In the genomic region with DNA sequence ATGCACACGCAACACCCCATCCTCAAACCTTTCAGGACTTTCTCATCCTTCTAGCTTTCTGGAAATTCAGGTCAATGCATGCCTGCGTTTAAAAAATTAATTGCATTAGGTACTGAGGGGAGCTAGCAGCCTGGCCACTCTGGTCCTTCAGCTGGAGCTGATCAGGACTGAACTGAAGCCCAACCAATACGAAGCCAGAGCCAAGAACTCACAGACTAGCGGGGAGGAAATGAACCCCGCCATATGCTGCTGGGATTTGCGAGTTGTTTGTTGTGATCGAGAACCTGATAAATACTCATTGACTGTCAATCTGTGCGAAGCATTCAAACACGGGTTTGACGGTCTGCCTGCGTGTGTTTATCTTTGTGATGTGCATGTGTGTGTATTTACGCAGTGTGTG, we compare ENCODE assay signal across 22 mouse cellular contexts.
A peak's percentile ranks its signal among the peaks of the same experiment; 100 is the strongest.
DNase-seq lines count a peak whose midpoint lies in the region; ATAC-seq lines count a peak whose summit lies in the region.
"Had no signal": no experiment of that assay in that cellular context is flagged by ENCODE, and none has a peak within 500 bp of the region (broad histone marks: within the 10 kb centered on the region; RNA-seq: fewer than 3 reads in every experiment).

No protein-coding gene starts in this region.

- H3K27me3 ChIP-seq in forebrain, embryonic 14.5 days (replicated peaks; ENCODE audit: control insufficient read depth, insufficient read depth, low read length), result no peaks in the 10 kb centered on the region
- no peaks in the 10 kb centered on the region for H3K27me3 ChIP-seq in forebrain, embryonic 10.5 days (ENCODE audit: poor library complexity, severe bottlenecking)
- no peaks in the 10 kb centered on the region for H3K27me3 ChIP-seq in hindbrain, embryonic 11.5 days (ENCODE audit: control insufficient read depth, insufficient read depth, low read length)
- H3K27me3 ChIP-seq: embryonic facial prominence, embryonic 12.5 days; embryonic facial prominence, embryonic 15.5 days; forebrain, embryonic 13.5 days had no signal

- no peaks in the 10 kb centered on the region for H3K9me3 ChIP-seq in forebrain, embryonic 14.5 days (replicated peaks; ENCODE audit: control insufficient read depth, low read length)
- no peaks in the 10 kb centered on the region for H3K9me3 ChIP-seq in forebrain, embryonic 10.5 days
- no peaks in the 10 kb centered on the region for H3K9me3 ChIP-seq in hindbrain, embryonic 11.5 days (ENCODE audit: control insufficient read depth, low read length)
- H3K9me3 ChIP-seq: embryonic facial prominence, embryonic 12.5 days; embryonic facial prominence, embryonic 15.5 days; forebrain, embryonic 13.5 days had no signal

- H3K4me2 ChIP-seq in forebrain, embryonic 14.5 days (ENCODE audit: low read length), result no peak overlapping the region
- no peak overlapping the region for H3K4me2 ChIP-seq in hindbrain, embryonic 11.5 days (replicated peaks; ENCODE audit: low read depth, low read length)
- H3K4me2 ChIP-seq: embryonic facial prominence, embryonic 12.5 days; embryonic facial prominence, embryonic 15.5 days; forebrain, embryonic 13.5 days had no signal

- no peak overlapping the region for H3K9ac ChIP-seq in forebrain, embryonic 14.5 days (ENCODE audit: low read length)
- no peak overlapping the region for H3K9ac ChIP-seq in hindbrain, embryonic 11.5 days (ENCODE audit: low read depth, low read length)
- H3K9ac ChIP-seq: embryonic facial prominence, embryonic 12.5 days; embryonic facial prominence, embryonic 15.5 days; forebrain, embryonic 13.5 days had no signal

- ATAC-seq in forebrain, embryonic 14.5 days, result no peak
- ATAC-seq in hindbrain, embryonic 11.5 days (ENCODE audit: low FRiP score), result no peak
- no peak for ATAC-seq in monocyte, adult 5-6 weeks (replicated peaks; ENCODE audit: insufficient number of reproducible peaks, low FRiP score, low TSS enrichment, poor library complexity, severe bottlenecking)
- ATAC-seq: forebrain, embryonic 13.5 days; forebrain, embryonic 16.5 days had no signal

- 88% methylated on average over 12 of the region's 12 CpGs for WGBS in forebrain, embryonic 14.5 days
- 91% methylated on average over 12 of the region's 12 CpGs for WGBS in forebrain, embryonic 10.5 days
- WGBS in hindbrain, embryonic 11.5 days, result 93% methylated on average over 12 of the region's 12 CpGs

- H3K4me3 ChIP-seq in forebrain, embryonic 14.5 days (ENCODE audit: low read depth, low read length), result no peak overlapping the region
- no peak overlapping the region for H3K4me3 ChIP-seq in forebrain, embryonic 10.5 days
- H3K4me3 ChIP-seq in hindbrain, embryonic 11.5 days (ENCODE audit: low read depth, low read length), result no peak overlapping the region
- H3K4me3 ChIP-seq: embryonic facial prominence, embryonic 12.5 days; embryonic facial prominence, embryonic 15.5 days; erythroblast, embryonic 14.5 days; forebrain, embryonic 13.5 days had no signal

- H3K36me3 ChIP-seq in forebrain, embryonic 14.5 days (ENCODE audit: control insufficient read depth, insufficient read depth, low read length), result no peaks in the 10 kb centered on the region
- H3K36me3 ChIP-seq in forebrain, embryonic 10.5 days (replicated peaks), result no peaks in the 10 kb centered on the region
- no peaks in the 10 kb centered on the region for H3K36me3 ChIP-seq in hindbrain, embryonic 11.5 days (ENCODE audit: control insufficient read depth, insufficient read depth, low read length)
- H3K36me3 ChIP-seq: embryonic facial prominence, embryonic 12.5 days; embryonic facial prominence, embryonic 15.5 days had no signal

- no peak overlapping the region for H3K27ac ChIP-seq in forebrain, embryonic 14.5 days (ENCODE audit: low read depth, low read length)
- no peak overlapping the region for H3K27ac ChIP-seq in forebrain, embryonic 10.5 days
- H3K27ac ChIP-seq in hindbrain, embryonic 11.5 days (ENCODE audit: low read depth, low read length), result no peak overlapping the region
- H3K27ac ChIP-seq: embryonic facial prominence, embryonic 12.5 days; embryonic facial prominence, embryonic 15.5 days; forebrain, embryonic 13.5 days had no signal

- DNase-seq in forebrain, embryonic 14.5 days (ENCODE audit: low spot score), result peak; percentile 10
- DNase-seq in forebrain, embryonic 10.5 days (ENCODE audit: extremely low spot score, low spot score), result no peak
- DNase-seq in retina, postnatal 1 day, result peak; percentile 2
- no peak for DNase-seq in retina, embryonic 14.5 days (ENCODE audit: low spot score)
- peak; percentile 2 for DNase-seq in R1 (ENCODE audit: low read depth, low spot score)
- DNase-seq in ZHBTc4 (ENCODE audit: low read depth, low spot score), result peak; percentile 3
- no peak for DNase-seq in hindbrain, embryonic 11.5 days (ENCODE audit: low spot score)
- DNase-seq: adrenal gland, adult 2 months; adrenal gland, postnatal 10 days; adrenal gland, postnatal 25 days; cerebellum, adult 11-12 months; cerebellum, adult 2 months; cerebellum, adult 9-10 months; cerebellum, postnatal 10 days; cerebellum, postnatal 25 days; embryo, embryonic 11 days had no signal

- no peaks in the 10 kb centered on the region for H3K4me1 ChIP-seq in forebrain, embryonic 14.5 days (ENCODE audit: control insufficient read depth, insufficient read depth, low read length)
- peaks cover 5% of the 10 kb centered on the region; the same call in 1 of the 2 replicates for H3K4me1 ChIP-seq in forebrain, embryonic 10.5 days
- H3K4me1 ChIP-seq in hindbrain, embryonic 11.5 days (replicated peaks; ENCODE audit: control insufficient read depth, insufficient read depth, low read length), result no peaks in the 10 kb centered on the region; the same call in 1 of the 2 replicates
- H3K4me1 ChIP-seq: embryonic facial prominence, embryonic 12.5 days; embryonic facial prominence, embryonic 15.5 days; forebrain, embryonic 13.5 days had no signal

Comparison
In these comparisons a context has a peak if more than half of its experiments do, and no peak if none do; other contexts are left out.
1. DNase-seq: peak in forebrain, embryonic 14.5 days (single experiment), retina, postnatal 1 day (single experiment), R1 (single experiment) and ZHBTc4 (single experiment); none in forebrain, embryonic 10.5 days (single experiment), retina, embryonic 14.5 days (single experiment) and hindbrain, embryonic 11.5 days (single experiment).